Mouse (Mus musculus) C2C12 (cell line): Measurements from ENCODE around the gene Babam2.

ENCODE experiments used
- CTCF ChIP-seq: IDR thresholded peaks from one replicate; pipeline ENCODE4 v1.5.1; 2011; ENCODE audit not compliant: control insufficient read depth, insufficient read depth, insufficient read length
- FOSL1 ChIP-seq: IDR thresholded peaks from one replicate; pipeline ENCODE4 v1.8.0; 2011; ENCODE audit warnings: mild to moderate bottlenecking, low read length; ENCODE audit not compliant: poor library complexity, insufficient read depth, severe bottlenecking
- MAX ChIP-seq: IDR thresholded peaks from one replicate; pipeline ENCODE4 v1.6.1; 2011; ENCODE audit warnings: mild to moderate bottlenecking, control low read depth
- MYOG ChIP-seq: IDR thresholded peaks from one replicate; pipeline ENCODE4 v1.6.1; 2011; ENCODE audit not compliant: control insufficient read depth, insufficient read length; ENCODE audit errors: extremely low read depth
- USF1 ChIP-seq: IDR thresholded peaks from one replicate; pipeline ENCODE4 v1.6.1; 2011; ENCODE audit warnings: low read depth, mild to moderate bottlenecking, control low read depth, moderate library complexity

GRCm38 (mm10) chr5:31706826-31707225 is 9.3 kb downstream of the Babam2 start:
- no peak for TF ChIP-seq CTCF
- TF ChIP-seq MAX, result no peak
- no peak for TF ChIP-seq USF1
- TF ChIP-seq MYOG, result no peak
- no peak for TF ChIP-seq FOSL1
